Mouse (Mus musculus): ENCODE data around the gene Zfp750. TPM values are rescaled to one million over a fixed set of nuclear protein-coding genes. Genes with fewer than 3 reads are reported as not detected.
A peak's percentile ranks its signal among the peaks of the same experiment; 100 is the strongest.

The Zfp750 gene
- 1.5 and 1.9 TPM in 2 replicates for polyA plus RNA-seq (2014; fragmentation: Nextera tagmentation; extraction: Ambion mirVana)

- DNase-seq (ENCODE audit: low spot score) = peak; percentile 36
- no peak within 1 kb of the TSS for H3K9ac ChIP-seq (ENCODE audit: low read length)
Observed at GRCm38 (mm10) chr11:121519131-121519530, at the start of gene Zfp750. TSS of gene Zfp750 (minus strand) at chr11:121519333.

GRCm38 (mm10) chr11:121564265-121564664, 45.1 kb upstream of the Zfp750 start:
- Histone ChIP-seq H3K4me2 (ENCODE audit: low read depth, severe bottlenecking) (no peak overlapping the region), H3K4me1 (ENCODE audit: control insufficient read depth, insufficient read depth, low read length) (no peaks in the 10 kb centered on the region), H3K9ac (ENCODE audit: low read length) (no peak overlapping the region), H3K27me3 (ENCODE audit: control insufficient read depth, insufficient read depth, low read length) (no peaks in the 10 kb centered on the region), H3K9me3 (ENCODE audit: control insufficient read depth, low read length) (no peaks in the 10 kb centered on the region), H3K27ac (replicated peaks; ENCODE audit: low read depth, low read length) (no peak overlapping the region), H3K4me3 (ENCODE audit: low read depth, low read length) (no peak overlapping the region), H3K36me3 (ENCODE audit: control insufficient read depth, insufficient read depth, low read length) (no peaks in the 10 kb centered on the region)
- 94% methylated on average over 4 of the region's 4 CpGs for WGBS
- ATAC-seq (ENCODE audit: insufficient number of reproducible peaks, low FRiP score, low TSS enrichment, low read depth) = no peak
- DNase-seq (ENCODE audit: low spot score) = no peak

More at GRCm38 (mm10) chr11:121519131-121519530, at the start of gene Zfp750:
- Histone ChIP-seq H3K27ac (replicated peaks; ENCODE audit: low read depth, low read length) (no peak within 1 kb of the TSS), H3K4me2 (ENCODE audit: low read depth, severe bottlenecking) (no peak within 1 kb of the TSS), H3K4me3 (ENCODE audit: low read depth, low read length) (no peak within 1 kb of the TSS), H3K4me1 (ENCODE audit: control insufficient read depth, insufficient read depth, low read length) (no peaks in the 10 kb centered on the region), H3K36me3 (ENCODE audit: control insufficient read depth, insufficient read depth, low read length) (no peaks in the 10 kb centered on the region), H3K9me3 (ENCODE audit: control insufficient read depth, low read length) (no peaks in the 10 kb centered on the region), H3K27me3 (ENCODE audit: control insufficient read depth, insufficient read depth, low read length) (no peaks in the 10 kb centered on the region)
- ATAC-seq (ENCODE audit: insufficient number of reproducible peaks, low FRiP score, low TSS enrichment, low read depth) = no peak
- WGBS = 45% methylated on average over 10 of the region's 10 CpGs

- Histone ChIP-seq H3K4me3 (ENCODE audit: low read depth, low read length) (no peak overlapping the region), H3K36me3 (ENCODE audit: control insufficient read depth, insufficient read depth, low read length) (no peaks in the 10 kb centered on the region), H3K4me1 (ENCODE audit: control insufficient read depth, insufficient read depth, low read length) (no peaks in the 10 kb centered on the region), H3K27ac (replicated peaks; ENCODE audit: low read depth, low read length) (no peak overlapping the region), H3K9ac (ENCODE audit: low read length) (no peak overlapping the region), H3K27me3 (ENCODE audit: control insufficient read depth, insufficient read depth, low read length) (no peaks in the 10 kb centered on the region), H3K9me3 (ENCODE audit: control insufficient read depth, low read length) (no peaks in the 10 kb centered on the region), H3K4me2 (ENCODE audit: low read depth, severe bottlenecking) (no peak overlapping the region)
- ATAC-seq (ENCODE audit: insufficient number of reproducible peaks, low FRiP score, low TSS enrichment, low read depth) = no peak
- WGBS = 95% methylated on average over 4 of the region's 5 CpGs
- DNase-seq (ENCODE audit: low spot score) = no peak
Observed at GRCm38 (mm10) chr11:121563312-121563711, 44.2 kb upstream of the Zfp750 start.

- Histone ChIP-seq H3K4me3 (ENCODE audit: low read depth, low read length) (no peak overlapping the region), H3K4me2 (ENCODE audit: low read depth, severe bottlenecking) (no peak overlapping the region), H3K27me3 (ENCODE audit: control insufficient read depth, insufficient read depth, low read length) (no peaks in the 10 kb centered on the region), H3K4me1 (ENCODE audit: control insufficient read depth, insufficient read depth, low read length) (no peaks in the 10 kb centered on the region), H3K27ac (replicated peaks; ENCODE audit: low read depth, low read length) (no peak overlapping the region), H3K9ac (ENCODE audit: low read length) (no peak overlapping the region), H3K9me3 (ENCODE audit: control insufficient read depth, low read length) (no peaks in the 10 kb centered on the region), H3K36me3 (ENCODE audit: control insufficient read depth, insufficient read depth, low read length) (no peaks in the 10 kb centered on the region)
- DNase-seq (ENCODE audit: low spot score) = no peak
- WGBS = 74% methylated on average over 7 of the region's 7 CpGs
- ATAC-seq (ENCODE audit: insufficient number of reproducible peaks, low FRiP score, low TSS enrichment, low read depth) = no peak
Observed at GRCm38 (mm10) chr11:121560294-121560663, 41.1 kb upstream of the Zfp750 start.

GRCm38 (mm10) chr11:121559527-121560293, 40.6 kb upstream of the Zfp750 start:
- H3K9me3 ChIP-seq (ENCODE audit: control insufficient read depth, low read length) = no peaks in the 10 kb centered on the region
- H3K9ac ChIP-seq (ENCODE audit: low read length) = no peak overlapping the region
- no peak for ATAC-seq (ENCODE audit: insufficient number of reproducible peaks, low FRiP score, low TSS enrichment, low read depth)
- no peaks in the 10 kb centered on the region for H3K36me3 ChIP-seq (ENCODE audit: control insufficient read depth, insufficient read depth, low read length)
- no peaks in the 10 kb centered on the region for H3K27me3 ChIP-seq (ENCODE audit: control insufficient read depth, insufficient read depth, low read length)
- WGBS = 87% methylated on average over 4 of the region's 4 CpGs
- no peaks in the 10 kb centered on the region for H3K4me1 ChIP-seq (ENCODE audit: control insufficient read depth, insufficient read depth, low read length)
- no peak overlapping the region for H3K27ac ChIP-seq (replicated peaks; ENCODE audit: low read depth, low read length)
- H3K4me3 ChIP-seq (ENCODE audit: low read depth, low read length) = no peak overlapping the region
- H3K4me2 ChIP-seq (ENCODE audit: low read depth, severe bottlenecking) = no peak overlapping the region
- DNase-seq (ENCODE audit: low spot score) = no peak

GRCm38 (mm10) chr11:121558522-121558921, 39.4 kb upstream of the Zfp750 start:
- H3K36me3 ChIP-seq (ENCODE audit: control insufficient read depth, insufficient read depth, low read length) = no peaks in the 10 kb centered on the region
- H3K4me2 ChIP-seq (ENCODE audit: low read depth, severe bottlenecking) = no peak overlapping the region
- H3K4me3 ChIP-seq (ENCODE audit: low read depth, low read length) = no peak overlapping the region
- no peak overlapping the region for H3K27ac ChIP-seq (replicated peaks; ENCODE audit: low read depth, low read length)
- no peaks in the 10 kb centered on the region for H3K4me1 ChIP-seq (ENCODE audit: control insufficient read depth, insufficient read depth, low read length)
- DNase-seq (ENCODE audit: low spot score) (no peak), ATAC-seq (ENCODE audit: insufficient number of reproducible peaks, low FRiP score, low TSS enrichment, low read depth) (no peak)
- WGBS = 87% methylated on average over 3 of the region's 3 CpGs
- H3K27me3 ChIP-seq (ENCODE audit: control insufficient read depth, insufficient read depth, low read length) = no peaks in the 10 kb centered on the region
- no peaks in the 10 kb centered on the region for H3K9me3 ChIP-seq (ENCODE audit: control insufficient read depth, low read length)
- H3K9ac ChIP-seq (ENCODE audit: low read length) = no peak overlapping the region

GRCm38 (mm10) chr11:121557946-121558345, 38.8 kb upstream of the Zfp750 start:
- H3K9me3 ChIP-seq (ENCODE audit: control insufficient read depth, low read length) = no peaks in the 10 kb centered on the region
- no peaks in the 10 kb centered on the region for H3K27me3 ChIP-seq (ENCODE audit: control insufficient read depth, insufficient read depth, low read length)
- no peak for ATAC-seq (ENCODE audit: insufficient number of reproducible peaks, low FRiP score, low TSS enrichment, low read depth)
- H3K4me1 ChIP-seq (ENCODE audit: control insufficient read depth, insufficient read depth, low read length) = no peaks in the 10 kb centered on the region
- no peak overlapping the region for H3K4me3 ChIP-seq (ENCODE audit: low read depth, low read length)
- no peaks in the 10 kb centered on the region for H3K36me3 ChIP-seq (ENCODE audit: control insufficient read depth, insufficient read depth, low read length)
- WGBS = 96% methylated on average over 1 of the region's 1 CpGs
- no peak for DNase-seq (ENCODE audit: low spot score)
- no peak overlapping the region for H3K4me2 ChIP-seq (ENCODE audit: low read depth, severe bottlenecking)
- no peak overlapping the region for H3K9ac ChIP-seq (ENCODE audit: low read length)
- no peak overlapping the region for H3K27ac ChIP-seq (replicated peaks; ENCODE audit: low read depth, low read length)

- WGBS = 91% methylated on average over 1 of the region's 1 CpGs
- no peak for ATAC-seq (ENCODE audit: insufficient number of reproducible peaks, low FRiP score, low TSS enrichment, low read depth)
Observed at GRCm38 (mm10) chr11:121556727-121557126, 37.6 kb upstream of the Zfp750 start.

GRCm38 (mm10) chr11:121553458-121553857, 34.3 kb upstream of the Zfp750 start:
- H3K4me1 ChIP-seq (ENCODE audit: control insufficient read depth, insufficient read depth, low read length) = no peaks in the 10 kb centered on the region
- WGBS = 96% methylated on average over 3 of the region's 3 CpGs
- H3K4me3 ChIP-seq (ENCODE audit: low read depth, low read length) = no peak overlapping the region
- ATAC-seq (ENCODE audit: insufficient number of reproducible peaks, low FRiP score, low TSS enrichment, low read depth) (no peak), DNase-seq (ENCODE audit: low spot score) (no peak)
- H3K36me3 ChIP-seq (ENCODE audit: control insufficient read depth, insufficient read depth, low read length) = no peaks in the 10 kb centered on the region
- H3K27ac ChIP-seq (replicated peaks; ENCODE audit: low read depth, low read length) = no peak overlapping the region
- H3K9me3 ChIP-seq (ENCODE audit: control insufficient read depth, low read length) = no peaks in the 10 kb centered on the region
- H3K9ac ChIP-seq (ENCODE audit: low read length) = no peak overlapping the region
- H3K27me3 ChIP-seq (ENCODE audit: control insufficient read depth, insufficient read depth, low read length) = no peaks in the 10 kb centered on the region
- no peak overlapping the region for H3K4me2 ChIP-seq (ENCODE audit: low read depth, severe bottlenecking)

More at GRCm38 (mm10) chr11:121556727-121557126, 37.6 kb upstream of the Zfp750 start:
- H3K27ac ChIP-seq (replicated peaks; ENCODE audit: low read depth, low read length) = no peak overlapping the region
- DNase-seq (ENCODE audit: low spot score) = no peak
- H3K4me1 ChIP-seq (ENCODE audit: control insufficient read depth, insufficient read depth, low read length) = no peaks in the 10 kb centered on the region
- no peak overlapping the region for H3K9ac ChIP-seq (ENCODE audit: low read length)
- H3K9me3 ChIP-seq (ENCODE audit: control insufficient read depth, low read length) = no peaks in the 10 kb centered on the region
- no peak overlapping the region for H3K4me3 ChIP-seq (ENCODE audit: low read depth, low read length)
- H3K36me3 ChIP-seq (ENCODE audit: control insufficient read depth, insufficient read depth, low read length) = no peaks in the 10 kb centered on the region
- no peak overlapping the region for H3K4me2 ChIP-seq (ENCODE audit: low read depth, severe bottlenecking)
- H3K27me3 ChIP-seq (ENCODE audit: control insufficient read depth, insufficient read depth, low read length) = no peaks in the 10 kb centered on the region

Data from limb, embryonic 11.5 days (tissue).